Mouse (Mus musculus) CH12.LX (cell line): ENCODE data around the gene Lamtor3. TPM values are rescaled to one million over a fixed set of nuclear protein-coding genes. Genes with fewer than 3 reads are reported as not detected.
"Not testable (repeated sequence)": the region's sequence is repeated elsewhere in the genome, so short reads cannot be mapped to it uniquely, and the experiment has no call there.

ENCODE experiments used
- DNase-seq: peaks from one replicate; pipeline ENCODE4 v3.0.0-alpha.2; 2013; ENCODE audit errors: extremely low read depth
- H3K27ac ChIP-seq: 2 replicates; pipeline ENCODE4 v1.5.1; 2012; ENCODE audit warnings: low read depth, mild to moderate bottlenecking, control low read depth, moderate library complexity; ENCODE audit not compliant: insufficient read depth
- H3K27me3 ChIP-seq: replicated peaks from 2 replicates; pipeline ENCODE3; 2012; ENCODE audit warnings: inconsistent platforms
- H3K36me3 ChIP-seq, 2 experiments: replicated peaks in 1 of 2; 2 replicates each; pipeline versions ENCODE3 to v1.6.1; 2012; ENCODE audit warnings: inconsistent platforms in 1 of 2, low read length in 1 of 2, mild to moderate bottlenecking in 1 of 2, mixed read lengths in 1 of 2, moderate library complexity in 1 of 2; ENCODE audit not compliant: control insufficient read depth in 1 of 2, insufficient read depth in 1 of 2
- H3K4me1 ChIP-seq, 2 experiments: 2 replicates each; pipeline ENCODE4 v1.6.1; 2012; ENCODE audit warnings: inconsistent platforms in 1 of 2, moderate library complexity in 1 of 2; ENCODE audit not compliant: insufficient read depth in 2 of 2, control insufficient read depth in 1 of 2
- H3K4me2 ChIP-seq: 2 replicates; pipeline ENCODE4 v1.6.1; 2012; ENCODE audit warnings: low read depth, mild to moderate bottlenecking, control low read depth; ENCODE audit not compliant: poor library complexity, insufficient read depth, severe bottlenecking
- H3K4me3 ChIP-seq, 3 experiments: fragments of 150-350 bp in 1 of 3; sonication (generic) in 1 of 3; replicated peaks in 1 of 3; 2 replicates each; pipeline versions ENCODE3 to v1.5.1; 2011 to 2012; ENCODE audit warnings: low read depth in 2 of 3, low read length in 2 of 3, mild to moderate bottlenecking in 2 of 3, moderate library complexity in 2 of 3, control low read depth in 1 of 3, improper control_type of control experiment in 1 of 3, inconsistent platforms in 1 of 3, mixed read lengths in 1 of 3; ENCODE audit not compliant: poor library complexity in 1 of 3
- H3K79me2 ChIP-seq: replicated peaks from 2 replicates; pipeline ENCODE4 v1.6.1; 2012; ENCODE audit warnings: mild to moderate bottlenecking, moderate library complexity; ENCODE audit not compliant: control insufficient read depth, poor library complexity, insufficient read depth, severe bottlenecking; ENCODE audit errors: extremely low read depth
- H3K9ac ChIP-seq: 2 replicates; pipeline ENCODE4 v1.6.1; 2012; ENCODE audit warnings: low read depth, mild to moderate bottlenecking, control low read depth, moderate library complexity; ENCODE audit not compliant: insufficient read depth
- H3K9me3 ChIP-seq: replicated peaks from 2 replicates; pipeline ENCODE3; 2012; ENCODE audit warnings: low read length, inconsistent platforms, mixed read lengths
- CHD1 ChIP-seq: IDR thresholded peaks from 2 replicates; pipeline ENCODE4 v1.6.1; 2012; ENCODE audit warnings: low read depth, low read length, improper control_type of control experiment, inconsistent platforms
- POLR2A ChIP-seq: IDR thresholded peaks from 2 replicates; pipeline ENCODE4 v1.6.1; 2011; ENCODE audit warnings: low read depth, mild to moderate bottlenecking, improper control_type of control experiment, low read length
- POLR2AphosphoS2 ChIP-seq: IDR thresholded peaks from 2 replicates; pipeline ENCODE4 v1.6.1; 2011; ENCODE audit warnings: low read depth, low read length, improper control_type of control experiment
- UBTF ChIP-seq: IDR thresholded peaks from 2 replicates; pipeline ENCODE4 v1.6.1; 2012; ENCODE audit warnings: low read depth, mild to moderate bottlenecking, inconsistent platforms, low read length, improper control_type of control experiment, moderate library complexity
- USF2 ChIP-seq: conservative IDR thresholded peaks from 2 replicates; pipeline ENCODE4 v1.6.1; 2011; ENCODE audit warnings: low read depth, low read length, improper control_type of control experiment
- dilution Hi-C: fragments of 300-500 bp; cut with MboI; formaldehyde crosslinking; loops from 2 replicates; pipeline ENCODE4 v1.14.3; 2020; ENCODE audit warnings: low sequenced_read_pairs; ENCODE audit not compliant: extremely low pct_unique_long_range_greater_than_20kb, extremely low pct_ligation_motif_present
- in situ Hi-C: fragments of 300-500 bp; cut with MboI; formaldehyde crosslinking; loops from 3 replicates; pipeline ENCODE4 v1.14.3; 2019; ENCODE audit warnings: low sequenced_read_pairs, low pct_ligation_motif_present, low pct_unique_long_range_greater_than_20kb, mixed read lengths
- polyA plus RNA-seq: library from polyadenylated mRNA; unstranded; fragments of >175 nt; gene quantifications from 2 replicates; pipeline ENCODE4 v1.2.1, GENCODE M21; 2012; ENCODE audit warnings: low read depth; ENCODE audit not compliant: insufficient read length
- total RNA-seq, 2 experiments: library from RNA; depleted of rRNA; stranded (reverse); fragments of 300-350 nt in 1 of 2; fragments of >200 nt in 1 of 2; gene quantifications; 2 replicates each; pipeline ENCODE4 v1.2.3; 2012 to 2014

Lamtor3 gene
- total and polyA plus RNA-seq, 3 experiments = 146 to 245 (median 147) TPM

GRCm38 (mm10) chr3:137950191-137950885 is 32.0 kb downstream of the Lamtor3 start:
- Histone ChIP-seq H3K27ac (peak overlapping the region; percentile 91), H3K4me3 (no peak overlapping the region), H3K9ac (peak overlapping the region; percentile 54), H3K4me2 (peak overlapping the region; percentile 11), H3K4me1 (peaks cover 51 to 98% of the 10 kb centered on the region in 2 experiments), H3K27me3 (no peaks in the 10 kb centered on the region), H3K36me3 (peaks cover 18 to 31% of the 10 kb centered on the region in 2 experiments), H3K79me2 (peaks cover 5% of the 10 kb centered on the region; the same call in 1 of the 2 replicates), H3K9me3 (no peaks in the 10 kb centered on the region)
- dilution Hi-C loops (no loop called here), in situ Hi-C loops (loop anchor here (25.0 kb wide), 1 partner anchor 487 kb away; the partner anchor contains the start of gene Adh5)
- TF ChIP-seq POLR2A (peak; percentile 67), UBTF (peak; percentile 37; the same call in 1 of the 2 replicates), POLR2AphosphoS2 (no peak)
- DNase-seq = peak; percentile 92

DNA sequence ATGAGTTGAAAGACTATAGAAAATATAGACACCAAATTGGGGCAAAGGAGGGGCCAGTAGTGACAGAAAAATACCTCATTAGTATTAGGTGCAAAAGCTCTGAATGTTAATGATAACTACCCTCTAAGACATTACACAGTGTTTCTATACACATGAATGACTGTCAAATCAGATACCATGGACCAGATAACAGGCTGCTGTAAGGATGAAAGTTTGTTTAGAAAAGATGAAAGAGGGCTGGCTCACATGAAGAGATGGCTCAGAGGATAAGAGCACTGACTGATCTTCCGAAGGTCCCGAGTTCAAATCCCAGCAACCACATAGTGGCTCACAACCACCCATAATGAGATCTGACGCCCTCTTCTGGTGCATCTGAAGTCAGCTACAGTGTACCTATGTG is 33.0 kb downstream of the Lamtor3 start:
- DNase-seq, dilution Hi-C loops, H3K27me3 ChIP-seq, H3K4me3 ChIP-seq, H3K9me3 ChIP-seq, H3K4me2 ChIP-seq, H3K9ac ChIP-seq, H3K79me2 ChIP-seq: not testable (repeated sequence)
- in situ Hi-C loops = loop anchor here (25.0 kb wide), 1 partner anchor 486 kb away; the partner anchor contains the start of gene Adh5
- H3K27ac ChIP-seq = peak overlapping the region; percentile 97
- peaks cover 9 to 22% of the 10 kb centered on the region in 2 experiments for H3K36me3 ChIP-seq
- peaks cover 49 to 98% of the 10 kb centered on the region in 2 experiments for H3K4me1 ChIP-seq

- no peaks in the 10 kb centered on the region for H3K27me3 ChIP-seq
- H3K4me2 ChIP-seq = peak overlapping the region; percentile 44
- peak; percentile 60 for DNase-seq
- peak overlapping the region; percentile 97 for H3K27ac ChIP-seq
- TF ChIP-seq CHD1 = no peak
- TF ChIP-seq USF2 = 0 out of 2 replicates have a peak, but pooled peaks have one; percentile 3
- in situ Hi-C loops (loop anchor here (25.0 kb wide), 1 partner anchor 485 kb away; the partner anchor contains the start of gene Adh5), dilution Hi-C loops (no loop called here)
- H3K9ac ChIP-seq = peak overlapping the region; percentile 0; the same call in 1 of the 2 replicates
- no peaks in the 10 kb centered on the region for H3K9me3 ChIP-seq
- H3K79me2 ChIP-seq = peaks cover 4% of the 10 kb centered on the region; the same call in 1 of the 2 replicates
- H3K36me3 ChIP-seq = peaks cover 9 to 19% of the 10 kb centered on the region in 2 experiments
- H3K4me3 ChIP-seq = peak overlapping the region in 1 of 3 experiments; percentile 5
- H3K4me1 ChIP-seq = peaks cover 48 to 98% of the 10 kb centered on the region in 2 experiments
These were observed 33.5 kb downstream of the Lamtor3 start for GRCm38 (mm10) chr3:137951819-137952218.
